Mouse (Mus musculus): ENCODE measurements around the gene Sgsh.
A peak's percentile ranks its signal among the peaks of the same experiment; 100 is the strongest.

DNA sequence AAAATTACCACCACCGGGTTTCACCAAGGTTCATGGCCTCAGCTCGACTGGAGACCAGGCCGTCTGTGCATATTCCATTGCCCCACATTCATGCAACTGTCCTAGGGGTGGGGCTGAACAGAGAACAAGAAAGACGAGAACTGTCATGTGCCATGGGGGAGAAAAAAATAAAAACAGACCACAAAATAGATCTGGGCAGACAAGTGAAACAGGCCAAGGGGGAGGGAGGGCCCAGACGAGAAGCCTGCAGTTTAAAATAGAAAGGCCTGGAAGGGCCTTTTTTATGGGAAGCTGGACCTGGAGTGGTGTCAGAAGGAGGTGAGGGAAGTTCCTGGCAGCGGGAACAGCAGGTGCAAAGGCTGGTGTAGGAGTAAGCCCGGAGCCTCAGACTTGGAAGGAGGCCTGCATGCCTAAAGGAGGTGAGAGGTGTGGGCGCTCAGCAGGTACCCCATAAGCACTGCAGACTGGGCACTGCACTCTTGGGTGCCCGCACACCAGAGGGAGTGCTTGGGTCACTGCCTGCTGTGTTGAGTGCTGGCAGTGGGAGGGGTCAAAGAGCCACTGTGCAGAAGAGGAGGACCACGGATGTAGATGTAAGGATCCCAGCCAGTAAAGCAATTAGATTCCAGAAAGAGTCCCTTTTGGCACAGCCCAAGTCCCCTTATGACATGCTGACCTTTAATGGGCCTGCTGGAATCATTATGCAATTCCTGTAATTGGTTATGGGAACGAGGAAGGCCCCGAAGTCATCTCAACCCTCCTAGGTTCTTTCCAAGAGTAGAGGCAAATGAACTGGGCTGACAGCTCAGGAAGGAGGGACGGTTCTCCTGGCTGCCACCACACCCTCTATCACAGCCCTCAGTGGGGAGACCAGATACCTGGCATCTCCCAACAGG, 48.3 kb downstream of the Sgsh start:
- TF ChIP-seq CTCF (IDR thresholded peaks at IDR 0.05; ENCODE audit: low read depth) (peak; percentile 10; the same call in 1 of the 2 replicates), EP300 (optimal IDR thresholded peaks at IDR 0.05) (no peak)
